Mouse (Mus musculus): Measurements from ENCODE around the gene Psmd2.

Psmd2 gene

DNA sequence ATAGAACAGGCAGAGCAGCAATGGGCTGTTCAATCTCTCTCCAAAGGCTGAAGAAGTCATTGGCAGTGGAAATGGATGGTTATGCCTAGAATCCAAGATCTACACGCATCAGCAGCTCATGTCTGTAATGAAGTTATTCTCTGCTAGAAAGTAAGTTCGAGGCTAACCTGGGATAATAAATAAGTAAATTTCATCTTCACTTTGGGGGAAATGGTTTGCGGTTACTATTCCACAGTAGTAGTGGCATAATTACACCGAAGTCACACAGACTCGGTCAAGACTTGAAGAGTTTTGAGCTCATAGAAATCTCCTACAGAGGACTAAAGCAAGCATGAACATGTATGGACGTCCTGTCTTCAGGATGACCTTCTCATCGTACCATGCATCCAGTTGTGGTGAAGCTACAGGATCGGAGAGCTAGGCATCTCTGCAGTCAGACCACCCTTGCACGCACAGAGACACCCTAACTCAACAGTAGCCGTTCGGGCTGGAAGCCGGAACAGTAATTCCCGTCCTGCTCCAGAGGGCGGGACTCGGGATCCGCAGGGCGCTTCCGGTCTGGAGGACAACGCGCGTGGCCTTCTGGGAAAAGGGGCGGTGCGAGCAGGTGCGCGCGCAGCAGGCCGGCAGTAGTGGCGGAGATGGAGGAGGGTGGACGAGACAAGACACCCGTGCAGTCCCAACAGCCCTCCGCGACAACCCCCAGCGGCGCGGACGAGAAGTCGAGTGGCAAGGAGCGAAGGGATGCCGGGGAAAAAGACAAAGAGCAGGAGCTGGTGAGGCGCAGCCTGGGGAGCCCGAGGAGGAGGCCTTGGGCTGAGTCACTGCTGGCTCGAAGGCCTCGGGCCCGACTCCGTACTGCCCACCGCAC, at the start of gene Psmd2:
Gene Psmd2, plus strand, starts transcription at position 577 of the 871 bp plus-strand sequence.
- peak; percentile 91 for DNase-seq (ENCODE audit: low read depth, low spot score)

DNA sequence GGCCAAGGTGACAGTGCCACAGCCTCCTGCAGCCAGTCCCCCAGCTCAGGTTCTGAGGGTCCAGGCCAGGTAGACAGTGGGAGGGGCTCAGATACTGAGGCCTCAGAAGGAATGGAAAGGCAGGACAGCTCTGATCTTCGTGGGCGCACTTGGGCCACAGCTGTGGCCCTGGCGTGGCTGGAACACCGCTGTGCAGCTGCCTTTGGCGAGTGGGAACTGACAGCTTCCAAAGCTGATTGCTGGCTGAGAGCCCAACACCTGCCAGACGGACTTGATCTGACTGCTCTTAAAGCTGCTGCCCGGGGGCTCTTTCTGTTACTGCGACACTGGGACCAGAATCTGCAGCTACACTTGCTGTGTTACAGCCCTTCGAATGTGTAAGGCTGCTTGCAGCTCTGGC, 46.7 kb upstream of the Psmd2 start:
- no peak for DNase-seq (ENCODE audit: low read depth, low spot score)

DNA sequence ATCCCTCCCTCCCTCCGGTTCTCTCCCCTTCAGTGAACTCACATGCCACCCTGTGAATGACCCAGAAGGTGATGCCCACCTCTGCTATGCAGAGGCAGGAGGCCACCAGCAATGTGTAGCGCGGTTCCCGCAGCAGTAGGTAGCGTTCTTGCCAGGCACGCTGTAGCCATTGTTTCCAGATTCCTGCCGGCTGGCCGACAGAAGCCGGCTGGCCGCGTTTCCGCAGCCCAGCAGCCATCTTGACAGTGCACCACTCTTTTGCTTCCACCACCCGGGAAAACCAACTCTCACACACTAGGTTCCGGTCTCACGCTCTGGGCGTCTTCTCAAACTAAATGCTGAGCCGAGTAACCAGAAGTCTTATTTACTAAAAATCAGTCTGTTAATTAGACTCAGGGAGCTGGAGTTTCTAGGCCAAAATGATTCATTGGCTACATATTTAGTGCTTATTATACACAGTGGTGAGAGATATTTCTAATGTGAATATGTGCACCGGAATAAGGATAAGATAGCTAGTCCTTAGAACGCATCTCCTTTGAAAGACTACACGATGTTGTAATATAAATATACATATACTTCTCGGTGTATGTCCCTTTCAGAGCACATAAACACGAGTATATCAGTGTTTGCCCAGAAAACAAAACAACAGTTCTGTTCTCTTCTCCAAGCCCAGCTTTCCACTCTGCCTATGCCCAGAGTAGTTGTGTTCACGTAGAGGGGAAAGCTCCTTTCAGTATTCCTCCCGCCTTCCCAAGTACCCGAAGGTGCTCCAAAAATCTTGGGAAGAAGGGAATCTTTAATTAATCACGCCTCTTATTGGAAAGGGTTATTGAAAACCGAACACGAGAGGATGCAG, 40.7 kb upstream of the Psmd2 start:
- peak; percentile 86 for DNase-seq (ENCODE audit: low read depth, low spot score)

DNA sequence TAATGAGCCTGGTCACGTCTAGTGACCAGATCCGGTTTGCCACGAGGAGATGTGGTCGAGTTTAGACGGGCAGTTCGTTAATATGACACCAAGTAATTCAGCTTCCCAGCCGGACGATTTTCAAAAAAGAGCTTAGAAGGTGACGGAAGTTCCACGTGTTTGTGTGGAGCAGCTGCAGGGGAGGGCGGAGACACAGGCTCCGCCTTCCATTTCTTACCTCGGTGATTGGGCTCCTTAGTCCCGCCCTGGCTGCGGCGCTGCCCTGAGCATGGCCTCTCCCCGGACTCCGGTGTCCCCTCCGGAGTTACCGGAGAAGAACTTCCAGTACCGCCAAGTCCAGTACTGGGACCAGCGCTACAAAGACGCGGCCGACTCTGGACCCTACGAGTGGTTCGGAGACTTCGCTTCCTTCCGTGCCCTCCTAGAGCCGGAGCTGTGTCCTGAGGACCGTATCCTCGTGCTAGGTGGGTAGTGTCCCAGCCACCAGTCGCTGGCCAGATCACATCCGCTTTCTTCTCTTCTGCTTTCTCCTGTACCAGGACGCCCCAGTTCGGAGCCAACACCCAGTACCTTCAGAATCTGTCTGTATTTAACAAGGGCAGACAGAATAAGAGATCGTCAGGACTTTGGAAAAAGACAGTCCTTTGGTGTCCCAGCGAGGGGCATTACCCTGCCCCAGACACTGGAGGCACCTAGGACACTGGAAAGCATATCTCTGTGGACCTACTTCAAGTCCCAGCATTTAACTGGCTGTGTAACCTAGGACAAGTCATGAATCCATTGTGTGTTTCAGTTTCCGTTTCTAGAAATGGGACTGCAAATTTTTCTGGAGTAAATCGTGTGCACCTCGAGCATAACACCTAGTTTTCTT, 39.9 kb upstream of the Psmd2 start, which contains the start of the genes Eef1akmt4, Gm49333 and Alg3:
Gene Eef1akmt4, plus strand, starts transcription at position 237 of the 871 bp plus-strand sequence.
Gene Gm49333, plus strand, starts transcription at position 254 of the 871 bp plus-strand sequence.
Gene Alg3, minus strand, starts transcription at position 379 of the 871 bp plus-strand sequence.
- peak; percentile 90 for DNase-seq (ENCODE audit: low read depth, low spot score)

DNA sequence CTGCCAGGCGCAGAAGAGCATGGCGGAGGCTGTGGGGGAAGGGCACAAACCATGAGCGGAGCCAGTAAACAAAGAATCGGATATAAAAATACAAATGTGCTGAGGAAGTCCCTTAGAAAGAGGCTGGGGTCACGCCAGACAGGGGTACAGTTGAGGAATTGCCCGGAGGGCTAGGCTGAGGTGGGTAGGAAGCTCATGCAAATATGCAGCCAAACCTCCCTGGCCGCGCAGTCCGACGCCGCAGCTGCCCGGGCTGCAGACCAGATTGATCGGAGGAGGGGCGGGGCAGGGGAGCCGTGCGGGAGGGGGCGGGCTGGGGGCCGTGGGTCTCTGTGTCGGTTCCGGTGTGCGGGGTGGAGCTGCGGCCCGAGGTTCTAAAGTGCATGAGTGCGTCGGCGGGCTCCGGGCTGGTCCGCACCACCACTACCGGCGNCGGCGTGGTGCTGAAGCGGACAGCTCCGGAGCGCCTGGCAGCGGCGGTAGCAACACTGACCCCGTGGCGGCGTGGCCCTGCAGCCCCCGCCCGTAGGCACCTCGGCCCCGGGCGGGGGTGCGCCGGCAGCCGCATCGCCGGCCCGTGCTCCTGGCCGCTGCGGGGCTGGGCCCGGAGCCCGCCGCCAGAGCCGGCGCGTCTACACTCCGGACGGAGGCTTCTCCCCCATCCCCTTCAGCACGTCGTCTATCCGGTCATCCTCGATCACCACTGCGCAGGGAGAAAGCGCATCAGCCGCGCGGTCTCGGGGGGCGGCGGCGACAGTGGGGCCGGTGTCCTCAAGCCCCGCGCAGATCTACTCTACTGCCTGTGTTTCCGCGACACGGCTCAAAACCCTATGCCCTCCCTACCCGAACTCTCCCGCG, 31.7 kb upstream of the Psmd2 start:
- DNase-seq (ENCODE audit: low read depth, low spot score), result no peak

DNA sequence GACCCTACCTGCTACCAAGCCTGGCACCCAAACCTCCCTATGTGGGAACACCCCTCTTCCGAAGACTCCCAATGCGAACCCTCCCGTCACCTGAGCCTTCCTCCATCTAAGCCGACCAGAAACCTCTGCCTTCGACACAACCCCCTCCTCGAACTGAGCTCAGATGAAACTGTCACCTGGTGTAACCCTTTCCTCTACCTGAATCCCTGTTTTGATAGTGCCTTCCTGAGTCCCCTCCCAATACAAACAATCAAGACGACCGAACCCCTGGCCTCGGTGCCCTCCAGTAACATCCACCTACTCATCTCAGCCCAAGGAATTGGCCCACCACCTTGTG, 31.1 kb upstream of the Psmd2 start:
- DNase-seq (ENCODE audit: low read depth, low spot score), result no peak

DNA sequence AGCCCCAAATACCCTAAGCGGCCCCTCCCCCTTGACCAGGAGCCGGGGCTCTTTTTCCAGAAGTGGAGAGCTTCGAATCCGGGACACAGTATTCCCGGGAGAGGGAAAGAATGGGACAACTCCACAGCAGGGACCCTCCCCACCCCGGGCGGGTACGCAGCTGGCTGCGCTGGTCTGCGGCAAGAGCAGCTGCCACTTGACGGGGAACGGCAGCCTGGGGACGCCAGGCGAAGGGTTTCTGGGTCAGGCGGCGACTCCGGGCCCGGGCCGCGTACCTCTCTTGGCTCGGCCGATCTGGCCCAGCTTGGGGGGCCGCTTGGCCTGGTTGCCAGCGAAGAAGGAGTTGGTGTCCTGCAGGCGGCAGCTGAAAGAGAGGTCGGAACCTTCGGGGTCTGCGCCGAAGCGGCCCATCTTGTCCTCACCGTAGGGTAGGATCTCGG, 30.7 kb upstream of the Psmd2 start:
- no peak for DNase-seq (ENCODE audit: low read depth, low spot score)

DNA sequence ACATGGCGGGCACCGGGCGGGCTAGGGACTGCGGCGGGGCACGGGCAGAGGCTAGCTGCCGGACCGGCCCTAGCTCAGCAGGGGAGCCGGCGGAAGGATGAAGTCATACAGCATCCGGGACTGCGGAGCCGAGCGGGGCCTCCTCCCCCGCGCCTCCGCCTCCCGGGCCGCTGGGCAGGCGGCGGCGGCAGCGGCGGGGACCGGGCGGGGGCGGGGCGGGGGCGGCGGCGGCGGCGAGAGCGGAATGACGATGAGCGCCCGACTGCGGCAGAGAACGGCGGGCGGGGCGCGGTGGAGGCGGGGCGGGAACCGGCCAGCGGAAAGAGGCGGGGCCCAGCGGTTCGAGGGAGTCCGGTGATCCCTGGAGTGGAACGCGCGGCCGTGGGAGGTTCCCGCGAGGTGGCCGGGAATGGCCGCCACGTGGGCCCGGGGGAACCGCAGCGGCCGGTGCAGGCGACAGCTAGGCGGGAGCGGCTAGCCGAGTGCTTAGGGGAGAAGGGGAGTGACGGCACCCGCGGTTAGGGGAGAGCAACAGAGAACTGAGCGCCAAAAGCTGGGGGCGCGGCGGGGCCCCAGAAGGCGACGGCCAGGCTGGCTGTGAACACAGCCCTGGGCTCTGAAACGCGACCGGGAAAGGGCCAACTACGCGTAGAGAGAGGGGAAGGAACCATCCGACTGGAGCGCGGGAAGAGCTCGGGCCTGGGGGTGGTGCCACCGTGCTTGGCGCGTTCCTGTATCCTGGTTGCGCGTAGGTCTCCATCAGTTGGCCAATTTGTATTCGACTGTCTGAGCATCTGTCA, 30.1 kb upstream of the Psmd2 start, which contains the start of gene Camk2n2:
Gene Camk2n2, minus strand, starts transcription at position 97 of the 800 bp plus-strand sequence.
- no peak for DNase-seq (ENCODE audit: low read depth, low spot score)

DNA sequence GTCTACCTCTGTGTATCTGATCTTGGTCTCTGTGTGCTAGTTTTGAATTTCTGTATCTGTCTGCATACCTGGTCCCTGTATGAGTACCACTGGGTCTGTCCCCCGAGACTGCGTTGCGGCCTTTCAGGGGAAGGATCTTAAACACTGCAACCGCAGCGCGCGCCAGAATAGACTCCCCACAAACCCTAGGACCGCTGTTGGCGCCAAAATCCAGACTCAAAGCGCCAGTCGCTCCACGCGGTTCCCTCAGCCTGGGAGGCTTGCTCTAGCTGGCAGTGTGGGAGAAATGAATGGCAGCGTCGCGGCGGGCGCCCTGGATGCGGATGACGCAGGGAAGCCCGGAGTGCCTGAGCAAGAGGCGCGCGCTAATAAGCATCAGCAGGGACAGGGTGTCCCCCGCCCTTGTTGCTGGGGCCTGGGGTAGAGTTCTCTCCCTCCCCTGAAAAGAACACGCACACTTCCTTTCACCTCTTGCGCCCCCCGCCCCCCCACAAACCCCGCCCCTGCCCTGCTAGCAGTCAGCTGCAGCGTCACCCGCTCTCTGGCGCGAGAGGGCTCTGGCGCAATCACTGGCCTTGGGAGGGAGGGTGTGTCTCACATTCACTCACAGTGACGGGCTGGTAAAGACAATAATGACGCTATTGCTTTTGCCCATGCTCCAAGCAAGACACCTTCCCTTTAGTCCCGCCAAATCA, 29.3 kb upstream of the Psmd2 start:
- DNase-seq (ENCODE audit: low read depth, low spot score), result peak; percentile 47

DNA sequence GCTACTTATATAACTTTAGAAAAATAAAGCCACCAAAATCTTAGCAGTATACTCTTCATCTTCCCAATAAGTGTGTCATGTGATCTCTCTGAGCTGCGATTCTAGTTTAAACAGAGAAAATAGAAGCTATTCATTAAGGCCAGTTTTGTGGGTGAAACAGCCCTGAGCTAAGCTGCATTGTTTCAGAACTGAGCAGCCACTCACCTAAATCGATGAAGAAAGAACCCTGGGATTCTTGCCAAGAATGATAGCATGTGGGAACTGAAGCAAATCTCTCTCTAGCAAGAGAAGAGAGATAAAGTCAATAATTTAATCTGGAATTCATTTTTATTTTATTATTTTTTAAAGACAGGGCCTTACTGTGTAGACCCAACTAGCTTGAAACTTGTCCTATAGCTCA, 28.2 kb upstream of the Psmd2 start:
- no peak for DNase-seq (ENCODE audit: low read depth, low spot score)

DNA sequence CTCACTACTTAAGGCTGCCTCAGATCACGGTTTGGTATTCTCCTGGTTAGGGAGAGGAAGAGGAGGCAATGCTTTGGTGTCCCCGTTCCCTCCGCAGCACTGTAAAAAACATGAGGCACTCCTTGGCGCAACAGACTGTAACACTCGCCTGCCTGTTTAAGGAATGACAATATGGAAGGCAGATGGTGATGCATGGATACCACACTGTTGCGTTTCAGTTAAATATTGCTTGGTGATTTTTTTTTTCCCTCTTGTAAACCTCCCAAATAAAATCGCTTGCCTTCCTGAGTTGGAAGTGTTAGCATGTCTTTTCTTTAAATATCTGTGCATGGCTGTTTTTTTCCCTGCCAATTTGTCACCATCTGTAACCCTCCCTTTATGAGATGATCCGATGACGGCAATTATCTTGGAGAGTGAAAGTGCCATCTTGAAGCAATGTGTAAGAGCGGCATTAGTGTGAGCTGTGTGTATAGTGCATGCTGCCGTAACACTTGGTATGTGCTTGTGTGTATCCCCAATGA, 22.5 kb upstream of the Psmd2 start:
- no peak for DNase-seq (ENCODE audit: low read depth, low spot score)

DNA sequence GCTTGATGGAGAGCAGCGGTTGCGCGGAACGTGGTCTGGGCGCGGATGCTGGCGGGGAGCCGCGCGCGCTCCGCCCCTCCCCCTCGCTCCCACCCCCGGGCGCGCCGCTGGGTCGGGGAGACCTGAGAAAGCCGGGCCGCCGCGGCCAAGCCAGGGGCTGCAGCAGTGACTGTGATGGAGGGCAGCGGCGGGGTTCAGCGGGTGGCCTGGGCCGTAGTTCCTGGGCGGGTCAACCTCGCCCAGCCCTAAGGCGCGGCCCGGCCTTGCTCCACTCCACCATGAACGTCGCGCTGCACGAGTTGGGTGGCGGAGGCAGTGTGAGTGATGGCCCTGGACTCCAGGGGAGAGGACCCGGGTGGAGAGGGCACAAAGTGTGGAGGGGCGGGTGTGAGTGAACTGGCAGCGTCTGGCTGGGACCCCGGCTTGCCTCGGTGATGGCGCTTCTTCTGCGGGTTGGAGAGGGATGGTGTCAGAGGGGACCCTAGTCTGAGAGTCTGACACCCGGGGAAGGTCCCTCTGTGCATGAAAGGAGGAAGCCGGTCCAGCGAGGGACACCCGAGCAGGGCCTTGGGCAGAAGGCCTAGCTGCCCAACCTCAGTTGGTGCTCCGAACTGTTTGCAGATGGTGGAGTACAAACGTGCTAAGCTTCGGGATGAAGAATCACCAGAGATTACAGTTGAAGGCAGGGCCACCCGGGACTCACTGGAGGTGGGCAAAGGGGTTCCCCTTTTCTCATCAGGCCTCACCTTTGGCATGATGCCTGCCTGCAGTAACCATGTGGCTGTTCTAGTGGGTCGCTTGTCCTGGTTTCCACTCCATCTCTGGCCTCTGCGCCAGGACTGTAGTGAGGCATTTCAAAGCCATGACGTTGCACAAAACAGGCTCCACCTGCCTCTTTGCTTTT, 21.5 kb upstream of the Psmd2 start, which contains the start of gene Ece2:
Gene Ece2, plus strand, starts transcription at position 98 of the 904 bp plus-strand sequence.
- no peak for DNase-seq (ENCODE audit: low read depth, low spot score)

DNA sequence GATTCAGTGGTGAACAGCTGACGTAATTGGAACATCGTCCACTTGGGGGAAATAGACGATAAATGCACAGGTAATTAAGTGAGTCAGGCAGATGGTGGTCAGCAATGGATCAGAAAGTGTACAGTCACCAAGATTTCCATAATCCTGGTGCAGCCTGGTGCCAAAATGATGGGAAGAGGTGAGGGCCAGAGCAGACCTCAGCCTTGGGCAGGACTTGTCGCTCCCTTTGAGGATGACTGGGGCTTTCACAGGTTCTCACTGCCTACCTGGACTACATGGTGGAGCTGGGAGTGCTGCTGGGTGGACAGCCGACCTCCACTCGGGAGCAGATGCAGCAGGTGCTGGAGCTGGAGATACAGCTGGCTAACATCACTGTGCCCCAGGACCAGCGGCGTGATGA, 14.0 kb upstream of the Psmd2 start:
- DNase-seq (ENCODE audit: low read depth, low spot score), result no peak

DNA sequence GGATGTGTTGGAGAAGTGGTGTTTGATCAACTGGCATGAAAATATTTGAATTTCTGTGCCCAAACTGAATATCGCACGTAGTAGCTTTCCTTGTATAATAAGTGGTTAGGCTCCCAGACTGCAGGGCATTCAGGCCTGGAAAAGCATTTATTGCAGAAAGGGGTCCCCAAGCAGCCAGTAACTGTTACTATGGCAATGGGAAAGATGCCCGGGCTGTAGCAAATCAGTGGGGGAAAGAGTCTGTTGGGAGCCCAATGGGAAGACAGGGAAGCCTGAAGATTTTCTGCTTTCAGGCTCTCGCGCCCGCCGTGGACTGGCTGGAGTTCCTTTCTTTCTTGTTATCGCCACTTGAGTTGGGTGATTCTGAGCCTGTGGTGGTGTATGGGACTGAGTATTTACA, 13.1 kb upstream of the Psmd2 start:
- no peak for DNase-seq (ENCODE audit: low read depth, low spot score)

DNA sequence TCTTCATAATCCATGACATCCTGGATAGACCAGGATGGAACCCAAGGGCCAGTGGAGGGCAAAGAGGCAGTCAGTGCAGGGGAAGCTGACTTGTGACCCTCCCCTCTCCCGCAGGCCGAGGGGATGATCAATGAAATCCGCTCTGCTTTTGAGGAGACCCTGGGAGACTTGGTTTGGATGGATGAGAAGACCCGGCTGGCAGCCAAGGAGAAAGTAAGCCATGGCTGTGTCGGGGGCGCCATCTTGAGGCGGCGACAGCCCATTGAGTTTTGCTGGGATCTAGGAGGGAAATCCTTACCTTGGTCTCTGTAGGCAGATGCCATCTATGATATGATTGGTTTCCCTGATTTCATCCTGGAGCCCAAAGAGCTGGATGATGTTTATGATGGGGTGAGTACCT, 9.3 kb upstream of the Psmd2 start:
- DNase-seq (ENCODE audit: low read depth, low spot score), result peak; percentile 51

DNA sequence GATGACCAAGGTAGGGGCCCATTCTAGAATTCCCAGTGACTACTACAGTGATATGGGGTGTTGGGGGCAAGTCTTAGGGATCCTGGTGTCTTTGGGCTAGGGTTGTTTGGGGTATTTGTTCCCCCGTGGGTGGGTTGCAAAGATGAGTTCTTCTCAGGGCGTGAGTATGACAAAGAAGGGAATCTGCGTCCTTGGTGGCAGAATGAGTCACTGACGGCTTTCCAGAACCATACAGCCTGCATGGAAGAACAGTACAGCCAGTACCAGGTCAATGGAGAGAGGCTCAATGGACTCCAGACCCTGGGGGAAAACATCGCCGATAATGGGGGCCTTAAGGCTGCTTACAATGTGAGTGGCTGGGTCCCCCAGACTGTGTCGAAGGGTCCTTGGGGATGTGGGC, 7.5 kb upstream of the Psmd2 start:
- no peak for DNase-seq (ENCODE audit: low read depth, low spot score)

DNA sequence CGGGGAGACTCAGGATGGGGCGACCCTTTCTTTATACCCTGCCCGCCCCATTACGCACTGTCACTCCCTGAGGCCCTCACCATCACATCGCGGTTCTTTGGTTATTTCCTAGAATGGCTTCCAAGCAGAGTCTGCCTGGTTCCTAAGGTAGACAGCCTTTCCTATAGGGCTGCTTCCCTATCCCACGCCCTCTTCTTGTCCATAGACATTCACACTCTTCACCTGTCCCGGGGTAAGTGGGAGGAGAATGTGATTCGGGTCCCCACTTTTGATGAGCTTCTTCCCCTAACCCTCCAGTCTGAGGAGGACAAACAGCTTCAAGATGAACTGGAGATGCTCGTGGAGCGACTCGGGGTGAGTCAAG, 477 bp downstream of the Psmd2 start:
- DNase-seq (ENCODE audit: low read depth, low spot score), result no peak

DNA sequence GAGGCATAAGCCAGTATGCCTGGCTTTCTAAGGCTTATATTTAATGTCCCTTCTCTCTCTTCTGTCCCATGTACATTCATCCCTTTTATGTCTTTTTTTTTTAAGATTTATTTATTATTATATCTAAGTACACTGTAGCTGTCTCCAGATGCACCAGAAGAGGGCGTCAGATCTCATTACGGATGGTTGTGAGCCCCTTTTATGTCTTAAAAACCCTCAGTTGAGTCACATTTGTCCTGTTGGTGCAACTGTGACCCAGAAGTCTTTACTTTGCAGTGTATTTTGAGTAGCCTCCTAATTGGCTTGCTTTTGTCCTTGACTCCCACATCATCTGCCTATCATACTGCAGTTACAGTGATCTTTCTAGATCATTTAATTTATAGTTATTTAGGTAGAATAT, 1.9 kb downstream of the Psmd2 start:
- no peak for DNase-seq (ENCODE audit: low read depth, low spot score)

Measured in forelimb bud, embryonic 11.5 days (tissue).